Mouse (Mus musculus): ENCODE results near the gene Ccdc152.

DNA sequence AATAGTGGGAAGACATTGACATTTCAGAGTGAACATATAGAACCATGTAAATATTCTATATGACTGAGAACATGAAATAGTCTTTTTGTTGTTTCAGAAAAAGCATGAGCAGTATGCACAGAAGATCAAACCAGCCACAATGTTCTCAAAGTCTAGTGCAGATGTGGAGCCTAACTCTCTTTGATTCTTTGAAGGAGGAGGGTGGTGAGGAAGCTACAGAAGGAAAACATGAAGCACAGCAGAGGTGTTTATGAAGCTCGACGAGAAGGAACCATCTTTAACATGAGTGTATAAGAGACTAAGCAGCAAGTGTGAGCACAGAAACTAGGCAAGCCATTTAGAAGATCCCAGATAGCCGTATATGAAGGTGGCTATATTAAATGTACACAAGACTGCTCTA lies 6.5 kb upstream of the Ccdc152 start:
- TF ChIP-seq CTCF (IDR thresholded peaks at IDR 0.05; ENCODE audit: control insufficient read depth, insufficient read depth, insufficient read length) (no peak), CEBPB (IDR thresholded peaks at IDR 0.05; ENCODE audit: low read depth) (no peak)
